Mouse (Mus musculus) CH12.LX (cell line): ENCODE measurements at regions not wholly inside any gene's neighbourhood (a gene's known extent, or its start where the extent isn't known, plus 50 kb on each side); places are given as distances from the start of the nearest gene placed in this dataset.

Source experiments
- DNase-seq: peaks from one replicate; pipeline ENCODE4 v3.0.0-alpha.2; 2013; ENCODE audit errors: extremely low read depth
- H3K27ac ChIP-seq: 2 replicates; pipeline ENCODE4 v1.5.1; 2012; ENCODE audit warnings: low read depth, mild to moderate bottlenecking, control low read depth, moderate library complexity; ENCODE audit not compliant: insufficient read depth
- H3K27me3 ChIP-seq: replicated peaks from 2 replicates; pipeline ENCODE3; 2012; ENCODE audit warnings: inconsistent platforms
- H3K36me3 ChIP-seq, 2 experiments: replicated peaks in 1 of 2; 2 replicates each; pipeline versions ENCODE3 to v1.6.1; 2012; ENCODE audit warnings: inconsistent platforms in 1 of 2, low read length in 1 of 2, mild to moderate bottlenecking in 1 of 2, mixed read lengths in 1 of 2, moderate library complexity in 1 of 2; ENCODE audit not compliant: control insufficient read depth in 1 of 2, insufficient read depth in 1 of 2
- H3K4me1 ChIP-seq, 2 experiments: 2 replicates each; pipeline ENCODE4 v1.6.1; 2012; ENCODE audit warnings: inconsistent platforms in 1 of 2, moderate library complexity in 1 of 2; ENCODE audit not compliant: insufficient read depth in 2 of 2, control insufficient read depth in 1 of 2
- H3K4me2 ChIP-seq: 2 replicates; pipeline ENCODE4 v1.6.1; 2012; ENCODE audit warnings: low read depth, mild to moderate bottlenecking, control low read depth; ENCODE audit not compliant: poor library complexity, insufficient read depth, severe bottlenecking
- H3K4me3 ChIP-seq, 3 experiments: fragments of 150-350 bp in 1 of 3; sonication (generic) in 1 of 3; replicated peaks in 1 of 3; 2 replicates each; pipeline versions ENCODE3 to v1.5.1; 2011 to 2012; ENCODE audit warnings: low read depth in 2 of 3, low read length in 2 of 3, mild to moderate bottlenecking in 2 of 3, moderate library complexity in 2 of 3, control low read depth in 1 of 3, improper control_type of control experiment in 1 of 3, inconsistent platforms in 1 of 3, mixed read lengths in 1 of 3; ENCODE audit not compliant: poor library complexity in 1 of 3
- H3K79me2 ChIP-seq: replicated peaks from 2 replicates; pipeline ENCODE4 v1.6.1; 2012; ENCODE audit warnings: mild to moderate bottlenecking, moderate library complexity; ENCODE audit not compliant: control insufficient read depth, poor library complexity, insufficient read depth, severe bottlenecking; ENCODE audit errors: extremely low read depth
- H3K9ac ChIP-seq: 2 replicates; pipeline ENCODE4 v1.6.1; 2012; ENCODE audit warnings: low read depth, mild to moderate bottlenecking, control low read depth, moderate library complexity; ENCODE audit not compliant: insufficient read depth
- H3K9me3 ChIP-seq: replicated peaks from 2 replicates; pipeline ENCODE3; 2012; ENCODE audit warnings: low read length, inconsistent platforms, mixed read lengths
- CHD1 ChIP-seq: IDR thresholded peaks from 2 replicates; pipeline ENCODE4 v1.6.1; 2012; ENCODE audit warnings: low read depth, low read length, improper control_type of control experiment, inconsistent platforms
- CHD2 ChIP-seq: IDR thresholded peaks from 2 replicates; pipeline ENCODE4 v1.6.1; 2011; ENCODE audit warnings: low read length, improper control_type of control experiment
- ELF1 ChIP-seq: IDR thresholded peaks from 2 replicates; pipeline ENCODE4 v1.6.1; 2014; ENCODE audit warnings: low read depth, mild to moderate bottlenecking, inconsistent platforms, low read length, improper control_type of control experiment
- ETS1 ChIP-seq: conservative IDR thresholded peaks from 2 replicates; pipeline ENCODE4 v1.6.1; 2012; ENCODE audit warnings: low read depth, mild to moderate bottlenecking, inconsistent platforms, low read length, improper control_type of control experiment, moderate library complexity
- HCFC1 ChIP-seq: IDR thresholded peaks from 2 replicates; pipeline ENCODE4 v1.6.1; 2012; ENCODE audit warnings: low read depth, mild to moderate bottlenecking, inconsistent platforms, low read length, improper control_type of control experiment
- KAT2A ChIP-seq: IDR thresholded peaks from 2 replicates; pipeline ENCODE4 v1.6.1; 2012; ENCODE audit warnings: low read length, improper control_type of control experiment, inconsistent platforms; ENCODE audit not compliant: insufficient replicate concordance
- MAFK ChIP-seq: IDR thresholded peaks from 2 replicates; pipeline ENCODE4 v1.6.1; 2011; ENCODE audit warnings: low read length, improper control_type of control experiment; ENCODE audit not compliant: insufficient replicate concordance
- MEF2A ChIP-seq: IDR thresholded peaks from 2 replicates; pipeline ENCODE4 v1.6.1; 2014; ENCODE audit warnings: low read depth, mild to moderate bottlenecking, inconsistent platforms, low read length, improper control_type of control experiment, borderline replicate concordance
- MXI1 ChIP-seq: IDR thresholded peaks from 2 replicates; pipeline ENCODE4 v1.6.1; 2011; ENCODE audit warnings: mild to moderate bottlenecking, low read depth, low read length, improper control_type of control experiment
- MYC ChIP-seq: IDR thresholded peaks from 2 replicates; pipeline ENCODE4 v1.6.1; 2011; ENCODE audit warnings: low read depth, mild to moderate bottlenecking, improper control_type of control experiment, low read length
- NELFE ChIP-seq: IDR thresholded peaks from 2 replicates; pipeline ENCODE4 v1.6.1; 2011; ENCODE audit warnings: low read depth, low read length, improper control_type of control experiment
- POLR2A ChIP-seq: IDR thresholded peaks from 2 replicates; pipeline ENCODE4 v1.6.1; 2011; ENCODE audit warnings: low read depth, mild to moderate bottlenecking, improper control_type of control experiment, low read length
- POLR2AphosphoS2 ChIP-seq: IDR thresholded peaks from 2 replicates; pipeline ENCODE4 v1.6.1; 2011; ENCODE audit warnings: low read depth, low read length, improper control_type of control experiment
- RCOR1 ChIP-seq: conservative IDR thresholded peaks from 2 replicates; pipeline ENCODE4 v1.6.1; 2012; ENCODE audit warnings: low read depth, mild to moderate bottlenecking, inconsistent platforms, low read length, improper control_type of control experiment
- TBP ChIP-seq: conservative IDR thresholded peaks from 2 replicates; pipeline ENCODE4 v1.6.1; 2011; ENCODE audit warnings: low read depth, low read length, improper control_type of control experiment
- UBTF ChIP-seq: IDR thresholded peaks from 2 replicates; pipeline ENCODE4 v1.6.1; 2012; ENCODE audit warnings: low read depth, mild to moderate bottlenecking, inconsistent platforms, low read length, improper control_type of control experiment, moderate library complexity
- USF1 ChIP-seq: IDR thresholded peaks from 2 replicates; pipeline ENCODE4 v1.6.1; 2014; ENCODE audit warnings: low read depth, mild to moderate bottlenecking, inconsistent platforms, low read length, improper control_type of control experiment
- dilution Hi-C: fragments of 300-500 bp; cut with MboI; formaldehyde crosslinking; loops from 2 replicates; pipeline ENCODE4 v1.14.3; 2020; ENCODE audit warnings: low sequenced_read_pairs; ENCODE audit not compliant: extremely low pct_unique_long_range_greater_than_20kb, extremely low pct_ligation_motif_present
- in situ Hi-C: fragments of 300-500 bp; cut with MboI; formaldehyde crosslinking; loops from 3 replicates; pipeline ENCODE4 v1.14.3; 2019; ENCODE audit warnings: low sequenced_read_pairs, low pct_ligation_motif_present, low pct_unique_long_range_greater_than_20kb, mixed read lengths

DNA sequence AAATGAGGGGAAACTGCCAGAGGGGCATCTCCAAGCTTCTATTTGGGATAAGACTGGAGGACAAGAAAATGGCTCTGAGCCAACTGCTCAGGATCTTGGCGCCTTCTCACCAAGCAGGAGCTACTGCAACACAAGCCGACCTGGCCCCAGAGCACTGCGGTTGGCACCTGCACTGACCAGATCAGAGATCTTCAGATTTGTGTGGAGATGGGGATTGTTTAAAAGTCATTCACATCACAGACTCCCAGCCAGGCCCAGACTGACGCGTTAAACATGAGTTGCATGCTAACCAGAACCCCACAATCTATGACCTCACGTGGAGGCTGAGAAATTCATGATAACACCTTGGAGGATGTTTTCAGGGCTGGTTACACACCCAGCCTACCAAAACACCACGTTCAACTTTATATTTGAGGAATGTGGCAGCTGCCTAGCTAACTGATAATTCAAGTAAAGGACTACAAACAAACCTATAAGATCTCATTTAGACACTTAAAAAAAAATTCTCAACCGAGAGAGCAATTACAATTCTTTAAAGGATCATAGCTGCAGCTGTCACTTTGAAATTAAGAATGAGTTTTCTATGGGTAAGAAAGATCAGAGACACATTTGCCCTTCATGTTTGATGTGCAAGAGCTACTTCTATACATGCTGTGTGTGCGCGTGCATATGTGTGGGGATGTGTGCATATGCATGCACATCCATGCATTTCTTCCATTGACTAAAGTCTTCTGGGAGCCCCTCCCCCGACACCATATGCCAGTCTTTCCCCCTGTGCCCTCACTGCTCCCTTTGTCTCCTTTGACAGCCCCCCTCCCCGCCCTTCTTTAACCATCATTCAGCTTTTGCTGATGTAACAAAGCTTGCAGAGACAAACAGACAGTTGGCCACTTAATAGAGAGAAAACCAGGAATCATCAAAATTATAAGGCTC is 484.8 kb upstream of the Cited2 start:
- H3K36me3 ChIP-seq, result no peaks in the 10 kb centered on the region
- H3K9me3 ChIP-seq, result no peaks in the 10 kb centered on the region
- no peak overlapping the region for H3K4me3 ChIP-seq
- no peak overlapping the region for H3K9ac ChIP-seq
- no peak overlapping the region for H3K27ac ChIP-seq
- no peak overlapping the region for H3K4me2 ChIP-seq
- in situ Hi-C loops, result no loop called here
- H3K79me2 ChIP-seq, result no peaks in the 10 kb centered on the region
- H3K4me1 ChIP-seq, result peaks cover 0 to 3% of the 10 kb centered on the region in 2 experiments; a peak in 1 of 4 replicates
- no peaks in the 10 kb centered on the region for H3K27me3 ChIP-seq
- no peak for TF ChIP-seq MYC
- TF ChIP-seq MXI1, result no peak
- TF ChIP-seq CHD1, result no peak
- TF ChIP-seq UBTF, result no peak
- dilution Hi-C loops, result no loop called here
- no peak for DNase-seq

DNA sequence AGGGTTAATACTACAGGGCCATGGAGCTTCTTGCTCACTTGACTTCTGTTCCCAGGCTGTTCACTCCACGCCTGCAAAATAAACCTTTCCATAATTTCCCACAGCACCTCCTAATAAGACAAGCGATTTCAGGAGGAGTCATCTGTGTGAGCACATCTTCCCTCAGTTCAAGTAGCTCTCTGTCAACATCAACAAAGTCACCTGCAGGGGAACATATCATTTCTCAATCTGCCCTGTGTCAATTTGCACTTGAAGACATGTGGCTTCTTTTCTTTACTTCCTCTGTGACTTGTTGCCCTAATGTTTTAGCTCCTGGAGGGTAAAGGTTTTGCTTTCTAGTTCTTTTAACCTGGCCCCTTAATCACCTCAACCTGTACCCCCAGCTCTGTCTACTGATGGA is 474.7 kb upstream of the Cited2 start:
- Histone ChIP-seq H3K27ac (no peak overlapping the region), H3K4me1 (no peaks in the 10 kb centered on the region), H3K9me3 (no peaks in the 10 kb centered on the region), H3K27me3 (no peaks in the 10 kb centered on the region), H3K9ac (no peak overlapping the region), H3K4me2 (no peak overlapping the region), H3K79me2 (no peaks in the 10 kb centered on the region), H3K36me3 (no peaks in the 10 kb centered on the region), H3K4me3 (no peak overlapping the region)
- DNase-seq, result no peak
- TF ChIP-seq USF1 (no peak), MYC (no peak), POLR2A (no peak), MEF2A (no peak), CHD1 (no peak), MXI1 (no peak), RCOR1 (no peak), TBP (no peak), KAT2A (no peak), ELF1 (no peak), POLR2AphosphoS2 (no peak), HCFC1 (no peak), MAFK (no peak), NELFE (no peak), CHD2 (no peak), ETS1 (no peak)
- dilution Hi-C loops, result no loop called here
- in situ Hi-C loops, result no loop called here
